Mouse (Mus musculus) lung, postnatal 0 days (tissue): ENCODE results near the gene Plod1. TPM values are rescaled to one million over a fixed set of nuclear protein-coding genes. Genes with fewer than 3 reads are reported as not detected.

Experiments
- ATAC-seq: fragments of 200-750 bp; cut with Nextera tagmentation; 2 replicates; pipeline ENCODE4 v1.8.0; 2017; ENCODE audit warnings: moderate library complexity
- DNase-seq: peaks from one replicate; pipeline ENCODE4 v3.0.0-alpha.2; 2016; ENCODE audit warnings: low spot score
- H3K27ac ChIP-seq: fragments of 300-500 bp; sonication (generic); 2 replicates; pipeline ENCODE4 v1.5.1; 2014; ENCODE audit warnings: antibody characterized with exemption, mild to moderate bottlenecking, low read length, mixed read lengths
- H3K27me3 ChIP-seq: fragments of 300-500 bp; sonication (generic); replicated peaks from 2 replicates; pipeline ENCODE4 v1.6.1; 2014; ENCODE audit warnings: low read length, mixed read lengths; ENCODE audit not compliant: insufficient read depth
- H3K36me3 ChIP-seq: fragments of 300-500 bp; sonication (generic); 2 replicates; pipeline ENCODE4 v1.6.1; 2014; ENCODE audit warnings: low read length, mixed read lengths; ENCODE audit not compliant: insufficient read depth
- H3K4me1 ChIP-seq: fragments of 300-500 bp; sonication (generic); 2 replicates; pipeline ENCODE4 v1.6.1; 2014; ENCODE audit warnings: antibody characterized with exemption, low read depth, low read length, mixed read lengths; ENCODE audit not compliant: insufficient read depth
- H3K4me2 ChIP-seq: fragments of 300-500 bp; sonication (generic); replicated peaks from 2 replicates; pipeline ENCODE4 v1.6.1; 2014; ENCODE audit warnings: low read depth, mild to moderate bottlenecking, low read length, moderate library complexity, mixed read lengths
- H3K4me3 ChIP-seq: fragments of 300-500 bp; sonication (generic); 2 replicates; pipeline ENCODE4 v1.5.1; 2014; ENCODE audit warnings: low read depth, low read length
- H3K9ac ChIP-seq: fragments of 300-500 bp; sonication (generic); replicated peaks from 2 replicates; pipeline ENCODE4 v1.6.1; 2014; ENCODE audit warnings: low read depth, mild to moderate bottlenecking
- H3K9me3 ChIP-seq: fragments of 300-500 bp; sonication (generic); 2 replicates; pipeline ENCODE4 v1.6.1; 2016; ENCODE audit warnings: low read length, mixed read lengths
- CTCF ChIP-seq: IDR thresholded peaks from 2 replicates; pipeline ENCODE4 v1.5.1; 2016; ENCODE audit warnings: antibody characterized with exemption, mild to moderate bottlenecking
- EP300 ChIP-seq: IDR thresholded peaks from 2 replicates; pipeline ENCODE4 v1.6.1; 2016; ENCODE audit warnings: antibody characterized with exemption, mild to moderate bottlenecking, control low read depth
- WGBS: fragments of 180-500 bp; shearing (Covaris S2); extraction: QIAGEN DNeasy Blood & Tissue Kit; methylation state at CpG from one replicate; pipeline ENCODE4 v1.1.7; 2014; 5-methylcytosine and 5-hydroxymethylcytosine counted together
- polyA plus RNA-seq: library from polyadenylated mRNA; unstranded; fragments of >200 nt; fragmentation: Nextera tagmentation; extraction: Ambion mirVana; gene quantifications from 2 replicates; pipeline ENCODE4 v1.2.1, GENCODE M21; 2015

Plod1 gene
- polyA plus RNA-seq, 1 experiment from 2014 or later = 40.8 TPM

DNA sequence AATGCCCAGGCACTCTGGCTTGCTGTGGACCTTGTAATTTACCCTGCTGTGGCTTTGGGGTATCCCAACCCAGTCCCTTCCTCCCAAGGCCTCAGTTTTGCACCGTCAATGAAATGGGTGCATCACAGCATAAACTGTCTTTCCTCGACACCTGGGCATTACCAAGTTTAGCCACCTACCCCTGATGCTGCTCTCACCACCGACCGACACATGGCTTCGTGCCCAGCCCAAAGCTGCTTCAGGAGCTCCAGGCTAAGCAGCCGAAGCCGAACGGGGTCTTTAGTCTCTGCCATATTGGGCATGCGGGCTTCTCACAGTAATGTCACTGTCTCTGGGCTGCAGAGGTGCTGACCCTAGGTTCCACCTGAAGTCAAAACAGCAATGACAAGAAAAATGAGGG, 70.5 kb downstream of the Plod1 start:
- Histone ChIP-seq H3K4me3 (no peak overlapping the region), H3K36me3 (peaks cover 17% of the 10 kb centered on the region), H3K9me3 (no peaks in the 10 kb centered on the region), H3K9ac (no peak overlapping the region), H3K27me3 (no peaks in the 10 kb centered on the region), H3K27ac (no peak overlapping the region), H3K4me2 (no peak overlapping the region), H3K4me1 (peaks cover 9% of the 10 kb centered on the region)
- 99% methylated on average over 9 of the region's 9 CpGs for WGBS
- TF ChIP-seq EP300 = no peak
- TF ChIP-seq CTCF = no peak
- DNase-seq (no peak), ATAC-seq (no peak)

- Histone ChIP-seq H3K9me3 (no peaks in the 10 kb centered on the region), H3K27ac (no peak overlapping the region), H3K9ac (no peak overlapping the region), H3K4me3 (no peak overlapping the region), H3K27me3 (no peaks in the 10 kb centered on the region), H3K4me2 (no peak overlapping the region), H3K4me1 (peaks cover 9% of the 10 kb centered on the region), H3K36me3 (peaks cover 20% of the 10 kb centered on the region)
- TF ChIP-seq CTCF (no peak), EP300 (no peak)
- DNase-seq = no peak
- WGBS = 93% methylated on average over 6 of the region's 6 CpGs
- ATAC-seq = no peak
Measured at GRCm38 (mm10) chr4:147865651-147866050, 70.9 kb downstream of the Plod1 start.

DNA sequence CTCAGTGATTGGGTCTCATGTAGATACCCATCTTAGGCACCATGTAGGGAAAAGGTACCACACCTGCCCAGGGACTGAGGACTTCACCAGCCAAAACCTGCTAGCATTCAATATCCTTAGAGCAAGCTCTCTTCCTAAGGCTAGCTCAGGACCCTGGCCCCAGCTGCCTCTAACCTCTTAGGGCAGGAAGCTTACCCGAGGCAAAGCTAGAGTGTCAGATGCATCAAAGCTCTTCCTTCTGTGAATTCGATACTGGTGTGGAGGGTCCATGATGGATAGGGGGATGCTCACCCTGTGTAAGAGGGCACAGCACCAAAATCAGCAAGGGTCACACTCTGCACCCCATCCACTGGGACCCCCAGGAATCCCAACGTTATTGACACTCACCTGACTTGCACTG, 74.5 kb downstream of the Plod1 start:
- peaks cover 20% of the 10 kb centered on the region for H3K36me3 ChIP-seq
- 82% methylated on average over 3 of the region's 3 CpGs for WGBS
- no peak for ATAC-seq

More for the DNA sequence above, 74.5 kb downstream of the Plod1 start:
- no peak for DNase-seq
- H3K27me3 ChIP-seq = no peaks in the 10 kb centered on the region
- H3K9ac ChIP-seq = no peak overlapping the region
- no peak overlapping the region for H3K4me2 ChIP-seq
- TF ChIP-seq EP300 (no peak), CTCF (no peak)
- no peak overlapping the region for H3K27ac ChIP-seq
- no peaks in the 10 kb centered on the region for H3K9me3 ChIP-seq
- H3K4me3 ChIP-seq = no peak overlapping the region
- no peaks in the 10 kb centered on the region for H3K4me1 ChIP-seq

Other genes starting within 250 kb of the Plod1 start
- gene Zfp534, start 234.2 kb downstream of the Plod1 start, polyA plus RNA-seq = not detected in 2 replicates
- gene Zfp984, start 127.0 kb downstream of the Plod1 start, polyA plus RNA-seq = 6.8 and 8.0 TPM in 2 replicates
- gene Zfp933, start 88.4 kb downstream of the Plod1 start, polyA plus RNA-seq = 3.6 and 4.8 TPM in 2 replicates
- 28.5 and 28.6 TPM in 2 replicates for gene Miip, start 68.0 kb downstream of the Plod1 start, polyA plus RNA-seq
- 1.9 and 2.4 TPM in 2 replicates for gene Fv1, start 67.8 kb downstream of the Plod1 start, polyA plus RNA-seq
- gene Mfn2, start 32.1 kb downstream of the Plod1 start, polyA plus RNA-seq = 19.7 and 22.5 TPM in 2 replicates
- gene 2510039O18Rik, start 4.1 kb upstream of the Plod1 start, polyA plus RNA-seq = 16.4 and 16.5 TPM in 2 replicates
- gene Nppb, start 49.0 kb upstream of the Plod1 start, polyA plus RNA-seq = not detected in 2 replicates
- gene Nppa, start 64.0 kb upstream of the Plod1 start, polyA plus RNA-seq = 1.6 and 2.8 TPM in 2 replicates
- 3.5 and 4.1 TPM in 2 replicates for gene Clcn6, start 102.1 kb upstream of the Plod1 start, polyA plus RNA-seq
- gene Mthfr, start 102.3 kb upstream of the Plod1 start, polyA plus RNA-seq = 14.0 and 14.2 TPM in 2 replicates
- 20.7 and 22.0 TPM in 2 replicates for gene Agtrap, start 151.3 kb upstream of the Plod1 start, polyA plus RNA-seq
- gene Mad2l2, start 193.6 kb upstream of the Plod1 start, polyA plus RNA-seq = 35.2 and 35.7 TPM in 2 replicates
- 0.06 TPM in 2 replicates for gene Draxin, start 193.9 kb upstream of the Plod1 start, polyA plus RNA-seq
- 53.1 and 58.5 TPM in 2 replicates for gene Fbxo6, start 215.4 kb upstream of the Plod1 start, polyA plus RNA-seq
- gene Fbxo44, start 223.7 kb upstream of the Plod1 start, polyA plus RNA-seq = 7.1 and 8.4 TPM in 2 replicates
- 0.42 and 0.66 TPM in 2 replicates for gene Fbxo2, start 223.9 kb upstream of the Plod1 start, polyA plus RNA-seq